Mouse (Mus musculus): ENCODE data around the gene 5830411N06Rik.

GRCm38 (mm10) chr7:140217967-140218366, 29.1 kb upstream of the 5830411N06Rik start, which contains the start of gene Cd163l1:
- TF ChIP-seq CTCF (IDR thresholded peaks at IDR 0.05; ENCODE audit: control insufficient read depth, insufficient read depth, insufficient read length) (no peak), CEBPB (IDR thresholded peaks at IDR 0.05; ENCODE audit: low read depth) (no peak), FOSL1 (IDR thresholded peaks at IDR 0.05; ENCODE audit: insufficient read depth, low read length, poor library complexity, severe bottlenecking) (no peak)

Data from C2C12 (cell line).